Mouse (Mus musculus) heart, adult 2 months (tissue): ENCODE results near the gene Hist3h2ba.

ENCODE experiments used
- CTCF ChIP-seq: fragments of 200-600 bp; IDR thresholded peaks from 2 replicates; pipeline ENCODE4 v1.8.1; 2022; ENCODE audit warnings: antibody characterized with exemption, mild to moderate bottlenecking, moderate library complexity
- EP300 ChIP-seq: fragments of 200-500 bp; IDR thresholded peaks from 2 replicates; pipeline ENCODE4 v1.6.1; 2011; ENCODE audit warnings: low read depth, low read length, control low read depth; ENCODE audit not compliant: insufficient read depth
- POLR2A ChIP-seq: fragments of 200-500 bp; IDR thresholded peaks from 2 replicates; pipeline ENCODE4 v1.6.1; 2011; ENCODE audit warnings: mild to moderate bottlenecking, low read depth, low read length, control low read depth; ENCODE audit not compliant: insufficient read depth

- TF ChIP-seq EP300 (no peak), CTCF (no peak), POLR2A (no peak)
Observed at GRCm38 (mm10) chr11:58969027-58969426, 20.3 kb downstream of the Hist3h2ba start.
